Mouse (Mus musculus) forebrain, embryonic 16.5 days (tissue): ENCODE measurements around the gene Wdcp. TPM values are rescaled to one million over a fixed set of nuclear protein-coding genes. Genes with fewer than 3 reads are reported as not detected.
A peak's percentile ranks its signal among the peaks of the same experiment; 100 is the strongest.
"Not testable (repeated sequence)": the region's sequence is repeated elsewhere in the genome, so short reads cannot be mapped to it uniquely, and the experiment has no call there.

Experiments
- ATAC-seq: fragments of 200-750 bp; cut with Nextera tagmentation; 2 replicates; pipeline ENCODE4 v1.8.0; 2017; ENCODE audit warnings: mild to moderate bottlenecking, moderate library complexity
- H3K27ac ChIP-seq: fragments of 300-500 bp; sonication (generic); 2 replicates; pipeline ENCODE4 v1.5.1; 2014; ENCODE audit warnings: low read length, control low read depth
- H3K27me3 ChIP-seq: fragments of 300-500 bp; sonication (generic); replicated peaks from 2 replicates; pipeline ENCODE4 v1.6.1; 2014; ENCODE audit warnings: low read length; ENCODE audit not compliant: control insufficient read depth, insufficient read depth
- H3K36me3 ChIP-seq: fragments of 300-500 bp; sonication (generic); 2 replicates; pipeline ENCODE4 v1.6.1; 2014; ENCODE audit not compliant: control insufficient read depth, insufficient read depth
- H3K4me1 ChIP-seq: fragments of 300-500 bp; sonication (generic); replicated peaks from 2 replicates; pipeline ENCODE4 v1.6.1; 2014; ENCODE audit warnings: low read length; ENCODE audit not compliant: control insufficient read depth, insufficient read depth
- H3K4me2 ChIP-seq: fragments of 300-500 bp; sonication (generic); 2 replicates; pipeline ENCODE4 v1.6.1; 2014; ENCODE audit warnings: mild to moderate bottlenecking, low read length, control low read depth
- H3K4me3 ChIP-seq: fragments of 300-500 bp; sonication (generic); replicated peaks from 2 replicates; pipeline ENCODE4 v1.5.1; 2014; ENCODE audit warnings: mild to moderate bottlenecking, low read length, control low read depth
- H3K9ac ChIP-seq: fragments of 300-500 bp; sonication (generic); replicated peaks from 2 replicates; pipeline ENCODE4 v1.6.1; 2014; ENCODE audit warnings: low read depth, low read length, control low read depth
- H3K9me3 ChIP-seq: fragments of 300-500 bp; sonication (generic); 2 replicates; pipeline ENCODE4 v1.6.1; 2016; ENCODE audit warnings: low read length; ENCODE audit not compliant: control insufficient read depth
- WGBS: fragments of 180-500 bp; shearing (Covaris S2); extraction: QIAGEN DNeasy Blood & Tissue Kit; methylation state at CpG from one replicate; pipeline ENCODE4 v1.1.7; 2014; 5-methylcytosine and 5-hydroxymethylcytosine counted together
- polyA plus RNA-seq: library from polyadenylated mRNA; unstranded; fragments of >200 nt; fragmentation: Nextera tagmentation; extraction: Ambion mirVana; gene quantifications from 2 replicates; pipeline ENCODE4 v1.2.1, GENCODE M21; 2015

Wdcp gene
- 13.3 and 13.5 TPM in 2 replicates for polyA plus RNA-seq

DNA sequence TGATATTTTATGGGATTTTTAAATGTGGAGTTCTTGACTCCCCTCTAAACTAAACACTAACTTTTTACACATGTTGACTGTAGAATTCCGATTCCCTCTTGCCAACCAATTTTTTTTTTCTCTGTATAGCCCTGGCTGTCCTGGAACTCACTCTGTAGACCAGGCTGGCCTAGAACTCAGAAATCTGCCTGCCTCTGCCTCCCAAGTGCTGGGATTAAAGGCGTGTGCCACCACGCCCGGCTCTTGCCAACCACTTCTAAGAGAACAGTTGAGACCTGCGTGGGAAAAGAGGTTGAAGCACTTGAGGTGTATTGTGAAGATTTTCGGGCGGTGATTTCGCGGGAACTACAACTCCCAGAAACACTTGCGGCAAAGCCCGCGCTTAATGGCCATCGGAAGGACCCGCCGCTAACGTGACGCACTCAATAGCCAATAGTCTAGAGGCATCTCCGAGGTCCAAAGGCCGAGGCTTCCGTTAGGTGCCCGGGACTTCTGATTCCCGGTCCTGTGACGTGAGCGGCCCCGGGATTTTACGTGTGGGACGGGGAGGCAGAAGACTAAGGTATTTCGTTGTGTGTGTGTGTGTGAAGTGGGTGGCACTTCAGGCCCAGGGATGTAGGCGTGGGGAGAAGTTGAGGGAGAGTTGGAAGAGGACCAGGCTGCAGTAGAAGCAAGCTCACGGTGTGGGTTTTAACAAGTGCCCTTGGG, at the start of gene Wdcp:
Gene Wdcp, plus strand, starts transcription at position 414 of the 708 bp plus-strand sequence.
- under 1% methylated on average over 30 of the region's 30 CpGs for WGBS
- H3K27ac ChIP-seq = no peak within 1 kb of the TSS
- peak within 1 kb of the TSS; percentile 58 for H3K9ac ChIP-seq
- H3K4me3 ChIP-seq = peak within 1 kb of the TSS; percentile 69
- H3K36me3 ChIP-seq = no peaks in the 10 kb centered on the region
- H3K9me3 ChIP-seq = no peaks in the 10 kb centered on the region
- ATAC-seq = peak; percentile 93
- H3K4me1 ChIP-seq = peaks cover 15% of the 10 kb centered on the region
- H3K27me3 ChIP-seq = peaks cover 8% of the 10 kb centered on the region; the same call in 1 of the 2 replicates
- H3K4me2 ChIP-seq = peak within 1 kb of the TSS; percentile 75

DNA sequence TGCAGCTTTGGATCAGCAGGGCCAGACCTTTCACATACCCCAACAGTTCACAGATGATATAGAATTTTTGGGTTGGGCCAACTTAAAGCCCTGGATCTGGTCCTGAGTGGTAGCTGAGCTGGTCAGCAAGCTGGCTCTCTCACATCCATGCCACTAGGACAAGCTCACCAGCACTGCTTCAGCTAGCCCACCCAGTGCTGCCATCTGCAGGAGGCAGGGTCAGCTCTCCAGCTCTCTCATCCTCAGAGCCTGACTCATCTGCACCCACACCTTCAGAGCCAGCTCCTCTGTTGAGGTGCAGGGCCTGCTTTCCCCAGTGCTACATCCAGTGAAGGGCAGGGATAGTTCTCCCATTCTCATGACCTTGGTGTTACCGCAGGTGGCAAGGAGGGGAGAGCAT, 49.4 kb upstream of the Wdcp start:
- Histone ChIP-seq H3K27me3 (no peaks in the 10 kb centered on the region), H3K9me3 (no peaks in the 10 kb centered on the region), H3K4me2 (no peak overlapping the region), H3K36me3 (no peaks in the 10 kb centered on the region), H3K9ac (no peak overlapping the region), H3K4me3 (no peak overlapping the region), H3K4me1 (no peaks in the 10 kb centered on the region), H3K27ac (no peak overlapping the region)
- 70% methylated on average over 1 of the region's 1 CpGs for WGBS
- ATAC-seq = no peak

DNA sequence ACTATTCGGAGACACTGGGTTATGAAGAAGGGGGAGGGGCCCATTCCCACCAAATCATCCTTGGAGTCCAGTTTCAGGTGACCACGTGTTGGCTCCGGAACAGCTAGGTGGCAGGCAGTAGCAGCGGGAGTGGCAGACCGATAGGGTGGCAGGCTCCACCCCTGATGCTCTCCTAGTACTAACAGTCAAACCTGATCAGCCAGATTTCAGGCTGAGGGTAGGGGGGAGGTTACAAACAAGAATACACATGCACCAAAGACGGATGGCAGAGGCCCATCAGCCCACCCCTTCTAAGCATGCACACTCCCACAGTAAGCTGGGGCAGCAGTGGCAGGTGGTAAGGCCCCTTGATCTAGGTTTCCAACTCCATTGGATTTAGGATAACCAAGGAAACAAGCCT, 45.6 kb upstream of the Wdcp start:
- not testable (repeated sequence) for H3K27ac ChIP-seq, H3K36me3 ChIP-seq, H3K4me3 ChIP-seq, H3K9ac ChIP-seq, ATAC-seq, H3K27me3 ChIP-seq, H3K4me1 ChIP-seq, H3K4me2 ChIP-seq, H3K9me3 ChIP-seq
- 77% methylated on average over 6 of the region's 6 CpGs for WGBS

DNA sequence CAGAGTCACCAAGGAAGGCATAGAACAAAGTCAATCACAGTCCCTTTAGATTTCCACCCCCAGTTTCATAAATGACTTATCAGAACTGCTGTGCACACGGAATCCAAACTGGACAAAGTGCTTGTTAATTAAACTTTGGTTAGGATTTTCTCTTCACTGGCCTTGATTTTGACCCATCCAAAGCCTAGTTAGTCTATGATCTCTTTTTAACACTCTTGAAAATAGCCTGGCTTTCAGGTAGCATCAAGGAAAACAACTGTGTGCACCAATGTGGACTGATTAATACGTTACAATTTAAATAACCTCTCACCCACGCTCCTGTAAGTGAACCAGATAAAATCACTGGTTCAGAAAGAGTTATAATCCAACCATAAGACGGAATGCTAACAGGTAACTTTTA, 32.1 kb upstream of the Wdcp start:
- H3K4me2 ChIP-seq = no peak overlapping the region
- 79% methylated on average over 4 of the region's 4 CpGs for WGBS
- H3K9me3 ChIP-seq = no peaks in the 10 kb centered on the region
- no peaks in the 10 kb centered on the region for H3K27me3 ChIP-seq
- H3K36me3 ChIP-seq = no peaks in the 10 kb centered on the region
- no peak overlapping the region for H3K9ac ChIP-seq
- no peak overlapping the region for H3K27ac ChIP-seq
- no peak overlapping the region for H3K4me3 ChIP-seq
- no peak for ATAC-seq
- no peaks in the 10 kb centered on the region for H3K4me1 ChIP-seq

DNA sequence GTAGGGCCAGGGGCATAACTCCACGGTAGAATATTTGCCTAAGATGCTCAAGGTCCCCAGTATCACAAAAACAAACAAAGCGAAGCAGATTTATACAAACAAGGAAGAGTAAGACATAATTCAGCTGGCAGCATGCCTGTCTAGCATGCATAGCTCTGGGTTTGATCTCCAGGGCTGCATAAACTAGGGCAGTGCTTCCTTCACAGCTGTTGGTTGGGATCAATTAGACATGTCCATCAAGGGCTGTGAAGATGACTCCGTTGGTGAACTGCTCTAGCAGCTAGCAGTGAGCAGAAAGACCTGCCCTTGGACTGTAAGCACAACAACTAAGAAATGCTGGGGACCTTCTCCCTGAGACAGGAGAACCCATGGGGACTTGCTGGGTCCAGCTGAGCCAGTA, 31.4 kb upstream of the Wdcp start:
- no peaks in the 10 kb centered on the region for H3K36me3 ChIP-seq

DNA sequence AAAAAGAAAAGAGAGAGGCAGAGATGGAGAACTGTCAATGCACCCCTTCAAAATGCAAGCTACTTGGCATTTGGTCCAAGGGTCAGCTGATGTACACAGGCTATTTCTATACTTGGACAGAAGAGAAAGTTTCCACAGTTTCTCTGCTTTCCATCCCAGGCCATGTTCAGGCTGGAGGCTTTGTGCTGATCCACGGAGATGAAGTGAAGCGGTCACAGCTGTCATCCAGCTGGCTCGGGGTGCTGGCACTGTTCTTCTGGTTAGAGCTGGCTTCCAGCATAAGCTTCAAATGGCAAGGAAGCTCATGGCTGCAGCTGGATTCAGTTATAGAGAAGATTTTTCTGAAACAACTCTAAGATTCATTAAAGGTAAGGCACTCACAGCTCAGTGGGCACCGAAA, 29.5 kb upstream of the Wdcp start:
- 81% methylated on average over 4 of the region's 4 CpGs for WGBS
- no peak overlapping the region for H3K4me2 ChIP-seq
- no peaks in the 10 kb centered on the region for H3K36me3 ChIP-seq
- ATAC-seq = no peak
- no peaks in the 10 kb centered on the region for H3K27me3 ChIP-seq
- no peak overlapping the region for H3K9ac ChIP-seq
- H3K4me1 ChIP-seq = peaks cover 11% of the 10 kb centered on the region
- no peak overlapping the region for H3K27ac ChIP-seq
- no peak overlapping the region for H3K4me3 ChIP-seq
- H3K9me3 ChIP-seq = no peaks in the 10 kb centered on the region

More for the DNA sequence above, 31.4 kb upstream of the Wdcp start:
- Histone ChIP-seq H3K4me2 (no peak overlapping the region), H3K4me3 (no peak overlapping the region), H3K27ac (no peak overlapping the region), H3K4me1 (peaks cover 4% of the 10 kb centered on the region; the same call in 1 of the 2 replicates), H3K9ac (no peak overlapping the region), H3K27me3 (no peaks in the 10 kb centered on the region), H3K9me3 (no peaks in the 10 kb centered on the region)
- ATAC-seq = no peak
- WGBS = 77% methylated on average over 3 of the region's 3 CpGs

DNA sequence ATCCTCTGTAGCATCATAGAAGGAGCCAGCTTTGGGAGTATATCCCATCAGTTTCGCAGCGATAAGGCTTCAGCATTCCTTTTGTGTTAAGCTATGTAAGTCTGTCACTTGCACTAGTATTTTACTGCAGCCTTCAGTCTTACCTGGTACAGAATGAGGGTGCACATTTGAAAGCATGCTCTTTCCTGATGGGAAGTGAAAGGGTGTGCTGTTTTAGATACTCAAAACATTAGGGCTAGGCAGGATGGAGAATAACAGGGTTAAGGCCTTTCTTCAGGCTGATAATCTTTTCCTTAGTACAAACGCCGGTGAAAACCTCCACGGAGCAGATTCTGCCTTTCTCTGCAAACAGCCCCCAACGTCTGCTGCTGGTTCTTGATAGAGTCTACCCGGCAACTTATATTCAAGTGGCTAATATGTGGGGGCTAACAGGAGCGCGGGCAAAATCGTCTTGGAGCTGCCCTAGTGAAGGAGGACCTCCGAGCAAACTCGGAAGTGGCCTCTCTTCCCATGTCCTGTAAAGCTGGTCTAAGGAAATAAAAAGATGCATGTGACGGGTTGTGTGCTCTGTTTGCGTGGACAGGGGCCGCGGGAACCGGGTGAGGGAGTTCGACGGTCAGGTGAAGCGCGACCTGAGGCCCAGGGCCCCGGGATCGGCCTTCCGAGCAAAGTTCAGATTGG, 26.3 kb upstream of the Wdcp start:
- no peaks in the 10 kb centered on the region for H3K9me3 ChIP-seq
- H3K4me3 ChIP-seq = peak overlapping the region; percentile 85
- ATAC-seq = peak; percentile 64
- H3K9ac ChIP-seq = peak overlapping the region; percentile 75
- H3K27me3 ChIP-seq = no peaks in the 10 kb centered on the region
- H3K27ac ChIP-seq = peak overlapping the region; percentile 77
- 8% methylated on average over 24 of the region's 24 CpGs for WGBS
- H3K36me3 ChIP-seq = peaks cover 6% of the 10 kb centered on the region; the same call in 1 of the 2 replicates
- H3K4me1 ChIP-seq = peaks cover 19% of the 10 kb centered on the region
- H3K4me2 ChIP-seq = peak overlapping the region; percentile 98

DNA sequence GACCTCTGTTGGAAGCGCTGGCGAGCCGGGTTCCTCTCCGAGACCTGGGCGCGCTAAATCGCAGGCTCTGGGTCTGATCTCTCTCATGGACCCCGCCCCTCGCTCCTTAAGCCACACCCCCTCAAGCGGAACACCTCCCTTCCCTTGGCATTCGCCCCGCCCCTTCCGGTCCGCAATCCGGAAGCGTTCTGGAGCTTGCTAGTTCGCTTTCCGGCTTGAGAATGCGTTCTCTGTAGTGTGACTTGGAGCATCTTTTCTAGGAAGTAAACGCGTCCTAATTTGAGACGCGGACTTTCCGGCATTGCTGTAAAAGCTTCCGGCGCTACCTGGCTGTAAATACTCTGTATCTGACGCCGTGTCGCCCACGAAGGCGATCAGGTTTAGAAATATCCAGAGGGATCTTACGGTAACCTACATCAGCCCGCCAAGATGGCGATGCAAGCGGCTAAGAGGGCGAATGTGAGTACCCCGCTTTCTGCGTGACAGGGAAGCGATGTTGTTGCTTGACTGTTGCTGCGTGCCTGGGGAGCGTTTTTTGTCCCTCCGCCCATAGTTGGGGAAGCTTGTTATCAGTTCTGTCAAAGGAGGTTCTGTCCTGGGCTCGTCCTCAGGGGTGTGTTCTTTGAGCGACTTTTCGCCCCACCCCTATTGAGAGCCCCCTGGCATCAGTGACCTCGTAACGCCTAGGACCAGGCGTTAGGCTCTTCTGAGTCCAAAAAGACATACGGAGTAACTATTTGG, 25.6 kb upstream of the Wdcp start, which contains the start of gene Sf3b6:
Gene Sf3b6, plus strand, starts transcription at position 184 of the 741 bp plus-strand sequence.
- ATAC-seq = peak; percentile 99

DNA sequence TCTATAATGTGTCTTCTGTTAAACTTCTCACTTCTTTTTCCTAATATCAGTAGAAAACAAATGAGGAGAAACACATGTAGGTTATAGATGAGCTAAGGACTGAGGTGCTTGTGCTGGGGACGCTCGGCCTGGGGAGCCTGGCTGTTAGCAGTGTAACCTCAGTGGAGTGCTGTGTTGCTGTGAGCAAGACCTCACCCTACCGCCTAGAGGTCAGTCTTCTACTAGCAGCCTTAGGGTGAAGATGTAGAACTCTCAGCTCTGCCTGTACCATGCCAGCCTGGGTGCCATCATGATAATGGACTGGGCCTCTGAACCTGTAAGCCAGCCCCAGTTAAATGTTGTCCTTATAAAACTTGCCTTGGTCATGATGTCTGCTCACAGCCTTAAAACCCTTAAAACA, 15.8 kb upstream of the Wdcp start:
- no peak for ATAC-seq
- 73% methylated on average over 3 of the region's 3 CpGs for WGBS
- Histone ChIP-seq H3K4me3 (no peak overlapping the region), H3K4me2 (no peak overlapping the region), H3K36me3 (peaks cover 15% of the 10 kb centered on the region), H3K27ac (no peak overlapping the region), H3K4me1 (no peaks in the 10 kb centered on the region), H3K9ac (no peak overlapping the region), H3K9me3 (no peaks in the 10 kb centered on the region), H3K27me3 (no peaks in the 10 kb centered on the region)

More for the DNA sequence above, 25.6 kb upstream of the Wdcp start, which contains the start of gene Sf3b6:
- H3K27ac ChIP-seq = peak within 1 kb of the TSS; percentile 77
- peak within 1 kb of the TSS; percentile 75 for H3K9ac ChIP-seq
- peaks cover 10% of the 10 kb centered on the region; the same call in 1 of the 2 replicates for H3K36me3 ChIP-seq
- H3K9me3 ChIP-seq = no peaks in the 10 kb centered on the region
- H3K4me2 ChIP-seq = peak within 1 kb of the TSS; percentile 98
- H3K4me1 ChIP-seq = peaks cover 19% of the 10 kb centered on the region
- peak within 1 kb of the TSS; percentile 85 for H3K4me3 ChIP-seq
- H3K27me3 ChIP-seq = no peaks in the 10 kb centered on the region
- under 1% methylated on average over 49 of the region's 49 CpGs for WGBS
